Mouse (Mus musculus) heart, embryonic 13.5 days (tissue): ENCODE data around the gene Frmd6. TPM values are rescaled to one million over a fixed set of nuclear protein-coding genes. Genes with fewer than 3 reads are reported as not detected.
A peak's percentile ranks its signal among the peaks of the same experiment; 100 is the strongest.

ENCODE experiments used
- ATAC-seq: fragments of 200-750 bp; cut with Nextera tagmentation; 2 replicates; pipeline ENCODE4 v1.8.0; 2017; ENCODE audit warnings: moderate TSS enrichment; ENCODE audit not compliant: insufficient number of reproducible peaks, low FRiP score, low TSS enrichment; ENCODE audit errors: extremely low read depth
- H3K27ac ChIP-seq: fragments of 300-500 bp; sonication (generic); replicated peaks from 2 replicates; pipeline ENCODE4 v1.5.1; 2015; ENCODE audit warnings: moderate library complexity, mild to moderate bottlenecking, inconsistent platforms
- H3K27me3 ChIP-seq: fragments of 300-500 bp; sonication (generic); replicated peaks from 2 replicates; pipeline ENCODE4 v1.6.1; 2015; ENCODE audit warnings: mild to moderate bottlenecking, inconsistent platforms
- H3K36me3 ChIP-seq: fragments of 300-500 bp; sonication (generic); 2 replicates; pipeline ENCODE4 v1.6.1; 2015; ENCODE audit warnings: mild to moderate bottlenecking, inconsistent platforms
- H3K4me1 ChIP-seq: fragments of 300-500 bp; sonication (generic); 2 replicates; pipeline ENCODE4 v1.6.1; 2015; ENCODE audit warnings: inconsistent platforms
- H3K4me2 ChIP-seq: fragments of 300-500 bp; sonication (generic); 2 replicates; pipeline ENCODE4 v1.6.1; 2015; ENCODE audit warnings: inconsistent platforms, mild to moderate bottlenecking, moderate library complexity
- H3K4me3 ChIP-seq: fragments of 300-500 bp; sonication (generic); 2 replicates; pipeline ENCODE4 v1.5.1; 2015; ENCODE audit warnings: moderate library complexity, mild to moderate bottlenecking, inconsistent platforms
- H3K9ac ChIP-seq: fragments of 300-500 bp; sonication (generic); 2 replicates; pipeline ENCODE4 v1.6.1; 2015; ENCODE audit warnings: inconsistent platforms, mild to moderate bottlenecking, moderate library complexity
- H3K9me3 ChIP-seq: fragments of 300-500 bp; sonication (generic); 2 replicates; pipeline ENCODE4 v1.6.1; 2016; ENCODE audit warnings: inconsistent platforms
- WGBS: fragments of 180-500 bp; shearing (Covaris S2); methylation state at CpG from one replicate; pipeline ENCODE4 v1.1.7; 2015; ENCODE audit warnings: mixed read lengths; 5-methylcytosine and 5-hydroxymethylcytosine counted together
- polyA plus RNA-seq: library from polyadenylated mRNA; unstranded; fragments of >200 nt; fragmentation: Nextera tagmentation; extraction: Ambion mirVana; gene quantifications from 2 replicates; pipeline ENCODE4 v1.2.1, GENCODE M21; 2015

Gene Frmd6
- polyA plus RNA-seq, 1 experiment from 2014 or later = 21.8 TPM

DNA sequence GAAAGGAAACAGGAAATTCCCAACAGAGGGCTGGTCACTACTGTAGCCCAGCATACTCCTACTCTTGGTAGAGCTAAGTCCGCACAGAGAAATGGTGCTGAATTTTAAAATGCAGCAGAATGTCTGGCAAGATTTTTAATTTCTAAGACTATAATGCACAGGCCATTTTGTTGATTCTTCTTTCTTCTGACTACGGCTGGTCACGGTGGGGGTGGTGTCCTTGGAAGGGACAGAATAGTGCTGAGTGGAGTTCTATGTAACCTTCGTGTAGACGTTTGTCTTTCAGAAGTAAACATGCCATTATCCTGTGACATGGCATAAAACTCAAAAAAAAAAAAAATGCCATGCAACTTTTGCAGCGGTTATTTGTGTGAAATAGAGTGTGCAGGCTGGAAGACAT, 32.0 kb upstream of the Frmd6 start:
- Histone ChIP-seq H3K4me3 (no peak overlapping the region), H3K4me1 (peaks cover 19% of the 10 kb centered on the region), H3K27ac (no peak overlapping the region), H3K9me3 (no peaks in the 10 kb centered on the region), H3K9ac (no peak overlapping the region), H3K27me3 (no peaks in the 10 kb centered on the region), H3K36me3 (no peaks in the 10 kb centered on the region), H3K4me2 (no peak overlapping the region)
- WGBS = 78% methylated on average over 6 of the region's 6 CpGs
- no peak for ATAC-seq

DNA sequence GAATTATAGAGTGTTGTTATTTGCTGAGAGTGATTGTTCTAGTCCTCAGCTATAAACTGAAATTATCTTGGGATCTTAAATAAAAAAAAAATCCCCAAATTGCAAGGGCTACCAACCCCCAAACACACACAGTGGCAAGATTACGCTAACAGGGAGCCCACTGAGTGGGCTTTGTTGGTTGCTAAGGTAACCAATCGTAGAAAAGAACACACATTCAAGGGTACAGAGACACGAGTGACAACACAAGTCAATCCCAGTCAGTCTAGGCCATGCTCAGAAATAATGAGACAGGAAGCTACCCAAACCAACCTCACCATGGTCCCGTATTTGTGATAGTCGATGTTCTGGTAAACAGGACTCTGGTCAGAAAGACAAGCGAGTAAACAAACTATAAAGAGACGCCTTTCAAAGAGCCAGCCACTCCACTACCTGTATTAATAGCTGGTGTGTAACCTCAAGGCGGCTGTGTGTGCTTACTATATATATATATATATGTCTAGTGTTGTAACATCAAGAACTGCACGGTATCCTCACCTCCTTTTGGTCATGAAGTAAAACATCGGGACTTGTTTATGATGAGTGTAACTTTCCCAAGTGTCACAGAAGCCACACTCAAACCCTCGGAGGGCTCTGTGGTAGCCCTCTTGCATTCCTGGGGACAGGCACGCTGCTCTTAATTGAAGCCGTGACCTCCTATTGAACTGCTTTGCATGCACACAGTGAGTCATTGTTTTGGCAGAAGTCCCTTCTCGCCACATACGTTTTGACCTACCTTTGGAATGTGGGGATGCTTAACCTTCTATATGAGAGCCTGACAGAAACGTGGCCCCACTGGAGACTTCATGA, 30.5 kb upstream of the Frmd6 start:
- H3K4me1 ChIP-seq = peaks cover 34% of the 10 kb centered on the region
- H3K27ac ChIP-seq = peak overlapping the region; percentile 65
- no peak overlapping the region for H3K9ac ChIP-seq
- H3K9me3 ChIP-seq = no peaks in the 10 kb centered on the region
- WGBS = 48% methylated on average over 16 of the region's 16 CpGs
- H3K4me2 ChIP-seq = 0 out of 2 replicates have a peak overlapping the region, but pooled peaks have one; percentile 16
- no peaks in the 10 kb centered on the region for H3K27me3 ChIP-seq
- ATAC-seq = no peak
- no peaks in the 10 kb centered on the region for H3K36me3 ChIP-seq
- H3K4me3 ChIP-seq = no peak overlapping the region

DNA sequence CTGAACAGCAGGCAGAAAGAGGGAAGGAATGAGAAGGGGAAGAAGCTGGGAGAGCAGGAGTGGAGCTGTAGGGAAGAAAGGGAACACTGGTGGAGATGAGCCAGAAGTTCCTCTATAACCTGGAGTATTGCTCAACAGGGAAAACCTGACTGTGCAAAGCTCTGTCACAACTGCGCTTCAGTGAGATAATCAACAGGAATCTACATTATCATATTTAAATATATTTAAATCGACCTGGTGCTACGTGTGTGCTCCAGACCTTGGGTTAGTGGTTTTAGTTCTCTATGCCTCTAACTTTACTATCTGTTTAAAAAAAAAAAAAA, 30.0 kb upstream of the Frmd6 start:
- Histone ChIP-seq H3K36me3 (no peaks in the 10 kb centered on the region), H3K9me3 (no peaks in the 10 kb centered on the region), H3K27me3 (no peaks in the 10 kb centered on the region), H3K4me3 (no peak overlapping the region), H3K4me1 (peaks cover 40% of the 10 kb centered on the region), H3K27ac (peak overlapping the region; percentile 65), H3K9ac (no peak overlapping the region), H3K4me2 (0 out of 2 replicates have a peak overlapping the region, but pooled peaks have one; percentile 16)
- 84% methylated on average over 3 of the region's 3 CpGs for WGBS
- no peak for ATAC-seq

DNA sequence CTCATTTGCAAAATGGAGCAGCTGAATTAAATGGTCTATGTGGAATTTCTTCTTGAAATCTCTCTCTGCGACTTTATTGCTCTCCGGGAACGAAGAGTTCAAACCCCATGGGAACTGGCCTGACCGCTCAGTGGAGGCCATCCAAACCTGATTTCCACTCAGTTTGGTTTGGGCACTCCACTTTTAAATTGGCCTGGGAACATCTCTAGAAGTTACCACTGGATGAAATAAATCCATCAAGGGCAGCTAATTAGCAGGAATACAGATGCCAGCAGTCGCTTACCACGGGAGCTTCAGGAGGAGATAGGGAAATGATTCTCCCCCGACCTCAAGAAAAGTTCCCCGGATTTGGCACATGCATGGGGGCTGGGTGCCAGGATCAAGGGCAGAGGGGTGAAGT, 26.8 kb upstream of the Frmd6 start:
- Histone ChIP-seq H3K4me2 (no peak overlapping the region), H3K4me3 (no peak overlapping the region), H3K9ac (no peak overlapping the region; the same call in 1 of the 2 replicates), H3K9me3 (no peaks in the 10 kb centered on the region), H3K27ac (peak overlapping the region; percentile 96), H3K4me1 (peaks cover 49% of the 10 kb centered on the region), H3K27me3 (no peaks in the 10 kb centered on the region), H3K36me3 (no peaks in the 10 kb centered on the region)
- ATAC-seq = no peak
- 57% methylated on average over 8 of the region's 8 CpGs for WGBS

DNA sequence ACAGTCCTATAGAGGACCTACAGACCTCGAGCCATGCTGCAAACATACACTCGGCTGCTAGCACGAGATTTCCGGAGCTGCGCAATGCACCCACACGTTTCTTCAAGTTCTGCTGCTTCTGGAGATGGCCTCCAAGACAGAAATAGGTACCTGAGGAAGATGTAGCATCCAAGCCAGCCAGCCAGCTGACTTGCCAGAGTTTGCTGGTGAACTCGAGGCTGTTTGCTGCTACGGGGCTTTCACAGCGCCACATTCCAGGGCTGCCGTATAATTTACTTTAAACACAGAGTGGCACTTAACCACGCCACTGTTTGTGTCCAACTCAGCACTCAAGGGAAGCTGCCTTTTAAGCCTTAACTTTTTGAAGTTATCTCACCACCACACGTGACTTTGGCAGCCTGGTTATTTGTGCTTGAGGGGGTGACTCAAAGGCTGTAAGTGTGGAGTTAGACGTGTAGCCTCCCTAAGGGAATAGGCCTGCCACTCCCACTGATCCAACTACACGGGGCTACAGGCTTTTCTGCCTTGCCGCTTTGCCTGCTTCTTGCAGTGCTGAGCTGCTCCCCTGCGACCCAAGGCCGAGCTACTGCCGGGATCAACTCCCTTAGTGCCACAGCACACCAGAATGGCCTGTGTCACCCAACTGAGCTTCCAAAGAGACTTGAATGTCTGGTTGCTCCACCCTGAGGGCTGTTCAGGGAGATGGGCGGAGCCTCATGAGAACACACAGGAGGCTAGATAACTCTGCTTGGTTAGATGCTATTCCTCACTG, 25.9 kb upstream of the Frmd6 start:
- 25% methylated on average over 19 of the region's 19 CpGs for WGBS
- Histone ChIP-seq H3K27ac (peak overlapping the region; percentile 96), H3K9ac (peak overlapping the region; percentile 63), H3K4me1 (peaks cover 48% of the 10 kb centered on the region), H3K36me3 (no peaks in the 10 kb centered on the region), H3K4me3 (no peak overlapping the region), H3K27me3 (no peaks in the 10 kb centered on the region), H3K9me3 (no peaks in the 10 kb centered on the region), H3K4me2 (peak overlapping the region; percentile 51)
- peak; percentile 53; the same call in 1 of the 2 replicates for ATAC-seq

DNA sequence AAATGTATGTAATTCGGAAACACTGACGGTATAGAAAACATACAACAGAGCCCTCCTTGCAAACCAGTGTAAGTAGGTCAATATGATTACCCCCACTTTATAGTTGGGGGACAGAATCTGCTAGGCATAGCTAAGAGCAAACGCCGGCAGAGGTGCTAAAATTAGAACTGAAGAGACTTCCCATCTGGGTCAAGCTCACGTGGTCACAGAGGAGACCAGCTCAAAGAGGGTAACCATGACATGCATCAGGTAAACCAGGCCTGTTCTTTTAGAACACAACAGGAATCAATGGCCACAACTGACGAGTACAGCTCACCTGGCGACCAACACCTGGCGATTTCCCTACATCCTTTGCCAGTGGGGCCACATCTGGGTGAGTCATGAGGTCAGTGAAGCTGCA, 25.2 kb upstream of the Frmd6 start:
- H3K27ac ChIP-seq = peak overlapping the region; percentile 96
- WGBS = 58% methylated on average over 8 of the region's 8 CpGs

DNA sequence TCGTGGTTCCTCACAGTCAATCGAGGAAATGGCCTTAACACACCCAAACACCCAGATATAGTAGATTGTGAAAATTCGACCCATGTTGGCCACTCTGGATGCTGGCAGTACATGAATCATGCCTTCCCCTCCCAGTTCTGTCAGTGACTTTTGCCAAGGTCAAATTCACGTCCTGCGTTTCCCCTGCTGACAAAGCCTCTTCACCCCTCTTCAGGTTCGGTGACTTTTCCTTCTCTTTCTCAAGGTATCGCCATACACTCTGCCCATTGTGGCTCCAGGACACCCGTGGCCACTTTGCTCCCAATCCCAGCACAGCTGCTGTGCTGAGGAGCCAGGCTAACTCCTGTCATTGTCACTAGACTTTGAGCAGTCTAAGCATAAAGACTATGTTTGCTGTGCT, 24.0 kb upstream of the Frmd6 start:
- no peaks in the 10 kb centered on the region for H3K9me3 ChIP-seq
- peak overlapping the region; percentile 61 for H3K9ac ChIP-seq
- no peak for ATAC-seq
- H3K27me3 ChIP-seq = no peaks in the 10 kb centered on the region
- no peak overlapping the region for H3K4me2 ChIP-seq
- H3K4me3 ChIP-seq = no peak overlapping the region
- WGBS = 38% methylated on average over 8 of the region's 8 CpGs
- no peaks in the 10 kb centered on the region for H3K36me3 ChIP-seq
- H3K4me1 ChIP-seq = peaks cover 37% of the 10 kb centered on the region
- H3K27ac ChIP-seq = peak overlapping the region; percentile 70

More for the DNA sequence above, 25.2 kb upstream of the Frmd6 start:
- Histone ChIP-seq H3K27me3 (no peaks in the 10 kb centered on the region), H3K9me3 (no peaks in the 10 kb centered on the region), H3K4me3 (no peak overlapping the region), H3K9ac (0 out of 2 replicates have a peak overlapping the region, but pooled peaks have one; percentile 63), H3K4me1 (peaks cover 41% of the 10 kb centered on the region), H3K4me2 (no peak overlapping the region), H3K36me3 (no peaks in the 10 kb centered on the region)
- ATAC-seq = no peak

DNA sequence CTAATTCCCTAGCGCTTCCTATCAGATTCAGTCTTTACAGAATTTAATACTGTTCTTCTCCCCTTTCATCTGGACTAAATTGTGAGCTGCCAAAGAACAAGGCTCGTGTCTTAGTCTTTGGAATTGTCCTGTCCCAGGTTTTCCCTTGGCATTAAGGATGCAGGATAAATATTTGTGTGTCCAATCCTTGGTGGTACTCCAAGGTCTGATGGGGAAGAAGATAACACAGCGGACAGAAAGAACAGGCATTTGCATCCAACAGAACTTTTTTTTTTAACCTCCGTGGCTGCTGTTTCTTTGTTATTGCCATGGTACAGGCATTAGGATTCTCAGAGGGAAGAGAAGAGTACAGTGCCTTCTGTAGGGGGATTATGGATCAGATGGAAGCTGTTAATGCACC, 21.8 kb upstream of the Frmd6 start:
- 71% methylated on average over 4 of the region's 4 CpGs for WGBS

DNA sequence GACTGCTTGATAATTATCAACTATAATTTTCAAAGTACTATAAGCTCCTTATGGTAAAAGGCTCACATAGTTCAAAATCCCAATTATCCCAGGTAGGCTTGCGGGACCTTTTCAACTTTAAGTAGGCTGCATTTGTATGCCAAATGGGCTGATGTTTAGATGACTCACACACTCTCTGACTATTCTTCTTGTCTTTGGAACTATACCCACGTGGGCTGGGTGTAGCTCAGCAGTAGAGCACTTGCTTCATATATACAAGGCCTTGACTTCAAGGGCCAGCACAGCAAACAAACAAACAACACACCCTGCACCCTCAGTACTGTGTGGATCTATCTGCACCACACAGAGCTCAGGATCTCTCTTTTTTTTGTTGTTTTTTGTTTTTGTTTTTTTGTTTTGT, 20.3 kb upstream of the Frmd6 start:
- Histone ChIP-seq H3K4me1 (peaks cover 34% of the 10 kb centered on the region), H3K9ac (no peak overlapping the region), H3K27me3 (no peaks in the 10 kb centered on the region), H3K9me3 (no peaks in the 10 kb centered on the region), H3K27ac (no peak overlapping the region), H3K4me2 (no peak overlapping the region), H3K4me3 (no peak overlapping the region), H3K36me3 (no peaks in the 10 kb centered on the region)
- no peak for ATAC-seq
- 63% methylated on average over 2 of the region's 2 CpGs for WGBS

More for the DNA sequence above, 21.8 kb upstream of the Frmd6 start:
- ATAC-seq = no peak
- Histone ChIP-seq H3K27ac (no peak overlapping the region), H3K36me3 (no peaks in the 10 kb centered on the region), H3K4me3 (no peak overlapping the region), H3K9ac (no peak overlapping the region), H3K27me3 (no peaks in the 10 kb centered on the region), H3K4me1 (peaks cover 44% of the 10 kb centered on the region), H3K4me2 (no peak overlapping the region), H3K9me3 (no peaks in the 10 kb centered on the region)

DNA sequence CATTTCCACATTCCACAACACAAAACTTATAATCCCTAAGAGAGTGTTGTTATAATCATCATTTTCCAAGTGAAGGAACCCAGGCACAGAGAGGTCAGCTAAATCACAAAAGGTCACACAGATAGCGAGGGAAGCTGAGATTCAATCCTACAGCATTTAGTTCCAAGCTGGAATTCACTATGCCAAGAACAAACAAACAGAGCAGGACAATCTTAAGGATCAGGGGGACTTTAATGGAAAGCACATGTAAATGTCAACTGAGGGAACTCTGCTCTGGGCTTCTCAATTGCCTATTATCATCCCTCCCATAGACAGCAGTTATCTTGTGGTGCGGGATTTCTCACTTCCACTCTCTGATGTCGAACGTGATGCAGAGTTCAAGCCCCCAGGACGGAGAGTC, 17.8 kb upstream of the Frmd6 start:
- peaks cover 37% of the 10 kb centered on the region for H3K4me1 ChIP-seq
- H3K9me3 ChIP-seq = no peaks in the 10 kb centered on the region
- H3K4me3 ChIP-seq = no peak overlapping the region
- H3K27ac ChIP-seq = no peak overlapping the region
- no peak overlapping the region for H3K4me2 ChIP-seq
- no peak overlapping the region for H3K9ac ChIP-seq
- no peaks in the 10 kb centered on the region for H3K27me3 ChIP-seq
- 32% methylated on average over 5 of the region's 5 CpGs for WGBS
- ATAC-seq = no peak
- no peaks in the 10 kb centered on the region for H3K36me3 ChIP-seq

DNA sequence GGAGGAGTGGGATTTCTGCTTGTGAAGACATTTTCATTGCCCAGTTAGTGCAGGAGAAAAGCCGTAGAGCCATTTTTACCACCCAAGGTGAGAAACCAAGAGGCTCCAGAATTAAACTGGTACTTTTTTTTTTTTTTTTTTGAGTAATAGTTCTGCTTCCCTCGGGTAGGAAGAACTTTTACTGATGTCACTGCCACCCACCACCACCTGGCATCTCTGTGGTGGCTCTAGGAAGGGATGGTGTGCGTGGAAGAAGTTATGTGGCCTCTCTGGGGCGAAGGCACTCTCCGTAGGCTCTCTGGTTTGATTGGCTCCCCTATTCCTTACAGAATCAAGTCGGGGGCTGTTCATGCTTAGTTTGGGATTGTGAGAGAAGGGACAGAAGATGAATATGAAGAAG, 17.3 kb upstream of the Frmd6 start:
- Histone ChIP-seq H3K36me3 (no peaks in the 10 kb centered on the region), H3K4me3 (no peak overlapping the region), H3K9me3 (no peaks in the 10 kb centered on the region), H3K4me1 (peaks cover 41% of the 10 kb centered on the region), H3K27me3 (no peaks in the 10 kb centered on the region), H3K27ac (no peak overlapping the region), H3K4me2 (no peak overlapping the region), H3K9ac (no peak overlapping the region)
- ATAC-seq = no peak
- WGBS = 67% methylated on average over 6 of the region's 6 CpGs
